Mouse (Mus musculus) small intestine, adult 2 months (tissue): Measurements from ENCODE around the gene Parp9. TPM values are rescaled to one million over a fixed set of nuclear protein-coding genes. Genes with fewer than 3 reads are reported as not detected.
"Not testable (repeated sequence)": the region's sequence is repeated elsewhere in the genome, so short reads cannot be mapped to it uniquely, and the experiment has no call there.

Experiments used
- H3K27ac ChIP-seq: fragments of 200-500 bp; 2 replicates; pipeline ENCODE4 v1.5.1; 2012; ENCODE audit warnings: low read depth, low read length, control low read depth, inconsistent platforms; ENCODE audit not compliant: insufficient read depth
- H3K27me3 ChIP-seq: fragments of 200-500 bp; 2 replicates; pipeline ENCODE4 v1.6.1; 2012; ENCODE audit warnings: mild to moderate bottlenecking, moderate library complexity, low read length, inconsistent platforms; ENCODE audit not compliant: control insufficient read depth, insufficient read depth
- H3K36me3 ChIP-seq: fragments of 200-500 bp; 2 replicates; pipeline ENCODE4 v1.6.1; 2012; ENCODE audit warnings: mild to moderate bottlenecking, low read length, control low read depth, inconsistent platforms; ENCODE audit not compliant: control insufficient read depth, insufficient read depth
- H3K4me1 ChIP-seq: fragments of 200-500 bp; 2 replicates; pipeline ENCODE4 v1.6.1; 2012; ENCODE audit warnings: low read length, inconsistent platforms, mixed read lengths; ENCODE audit not compliant: control insufficient read depth, insufficient read depth, insufficient read length
- H3K4me3 ChIP-seq: fragments of 200-500 bp; 2 replicates; pipeline ENCODE4 v1.5.1; 2012; ENCODE audit warnings: low read depth, mild to moderate bottlenecking, control low read depth, inconsistent platforms, low read length, moderate library complexity
- CTCF ChIP-seq: fragments of 200-500 bp; IDR thresholded peaks from 2 replicates; pipeline ENCODE4 v1.5.1; 2012; ENCODE audit warnings: low read depth, mild to moderate bottlenecking, control low read depth, inconsistent platforms, low read length, moderate library complexity, mixed read lengths; ENCODE audit not compliant: insufficient replicate concordance, insufficient read length; ENCODE audit errors: extremely low read depth
- POLR2A ChIP-seq: fragments of 200-500 bp; IDR thresholded peaks from 2 replicates; pipeline ENCODE4 v1.6.1; 2012; ENCODE audit warnings: low read depth, mild to moderate bottlenecking, control low read depth, inconsistent platforms, low read length, moderate library complexity
- WGBS: fragments of 180-500 bp; shearing (Covaris S2); methylation state at CpG from one replicate; pipeline ENCODE4 v1.1.7; 2018; 5-methylcytosine and 5-hydroxymethylcytosine counted together
- polyA plus RNA-seq: library from polyadenylated mRNA; depleted of rRNA; stranded (reverse); fragments of >200 nt; gene quantifications from 2 replicates; pipeline ENCODE4 v1.2.3, GENCODE M21; 2012; rRNA removed

Gene Parp9
- polyA plus RNA-seq, 1 experiment, result 7.6 TPM

DNA sequence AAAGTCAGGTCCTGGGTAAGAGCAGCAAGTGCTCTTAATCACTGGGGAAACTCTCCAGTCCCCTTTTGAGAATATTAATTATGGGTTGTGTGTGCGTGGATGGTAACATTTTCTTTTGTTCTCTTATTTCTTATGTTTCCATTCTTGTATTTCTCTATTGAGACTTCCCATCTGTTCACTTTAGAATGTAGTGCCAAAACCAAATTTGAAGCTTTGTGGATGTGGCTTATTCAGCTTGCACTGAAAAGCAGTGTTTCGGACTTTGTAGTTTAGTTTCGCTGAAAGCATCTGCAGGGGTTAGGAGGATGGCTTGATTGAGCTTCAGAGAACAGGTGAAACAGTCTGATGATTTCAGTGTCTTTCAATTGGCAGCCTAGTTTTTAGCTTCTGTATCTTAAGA, 55.0 kb downstream of the Parp9 start:
- WGBS, result 90% methylated on average over 3 of the region's 3 CpGs
- no peak for TF ChIP-seq CTCF
- TF ChIP-seq POLR2A, result no peak
- no peaks in the 10 kb centered on the region for H3K36me3 ChIP-seq
- no peak overlapping the region for H3K4me3 ChIP-seq
- no peak overlapping the region for H3K27ac ChIP-seq
- H3K27me3 ChIP-seq, result no peaks in the 10 kb centered on the region
- peaks cover 1% of the 10 kb centered on the region; the same call in 1 of the 2 replicates for H3K4me1 ChIP-seq

DNA sequence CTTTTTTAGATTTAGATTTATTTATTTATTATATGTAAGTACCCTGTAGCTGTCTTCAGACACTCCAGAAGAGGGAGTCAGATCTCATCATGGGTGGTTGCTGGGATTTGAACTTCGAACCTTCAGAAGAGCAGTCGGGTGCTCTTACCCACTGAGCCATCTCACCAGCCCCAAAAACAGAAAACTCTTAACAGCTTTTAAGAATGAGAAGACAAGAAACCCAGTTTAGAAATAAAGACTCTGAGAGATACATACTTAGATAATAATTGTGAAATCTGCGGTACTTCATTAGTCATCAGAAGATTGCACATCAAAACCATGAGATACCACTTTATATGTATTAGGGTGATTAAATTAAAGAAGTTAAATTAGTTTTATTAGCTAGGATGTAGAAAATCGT, 60.6 kb downstream of the Parp9 start:
- not testable (repeated sequence) for H3K27ac ChIP-seq, H3K27me3 ChIP-seq, H3K4me3 ChIP-seq, H3K4me1 ChIP-seq
- WGBS, result 82% methylated on average over 4 of the region's 4 CpGs
- peaks cover 12% of the 10 kb centered on the region for H3K36me3 ChIP-seq

DNA sequence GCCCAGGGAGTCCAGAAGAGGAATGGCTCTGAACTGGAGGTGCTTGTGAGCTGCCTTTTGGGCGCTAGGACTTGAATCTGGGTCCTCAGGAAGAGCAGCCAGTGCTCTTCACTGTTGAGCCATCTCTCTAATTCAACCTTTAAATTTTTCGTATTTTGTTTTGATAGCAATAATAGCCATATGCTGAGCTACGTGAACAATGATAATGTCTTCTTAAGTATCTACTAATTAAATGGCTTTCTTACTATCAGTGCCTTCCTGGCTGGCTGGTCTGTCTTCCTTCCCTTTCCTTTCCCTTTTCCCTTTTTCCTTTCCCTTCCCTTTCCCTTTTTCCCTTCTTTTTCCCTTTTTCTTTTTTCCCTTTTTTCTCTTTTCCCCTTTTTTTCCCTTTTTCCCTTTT, 70.1 kb downstream of the Parp9 start:
- TF ChIP-seq CTCF, result no peak
- no peak for TF ChIP-seq POLR2A
- Histone ChIP-seq H3K27ac (no peak overlapping the region), H3K36me3 (peaks cover 16% of the 10 kb centered on the region), H3K4me1 (no peaks in the 10 kb centered on the region), H3K4me3 (no peak overlapping the region), H3K27me3 (no peaks in the 10 kb centered on the region)
- WGBS, result 96% methylated on average over 3 of the region's 3 CpGs

DNA sequence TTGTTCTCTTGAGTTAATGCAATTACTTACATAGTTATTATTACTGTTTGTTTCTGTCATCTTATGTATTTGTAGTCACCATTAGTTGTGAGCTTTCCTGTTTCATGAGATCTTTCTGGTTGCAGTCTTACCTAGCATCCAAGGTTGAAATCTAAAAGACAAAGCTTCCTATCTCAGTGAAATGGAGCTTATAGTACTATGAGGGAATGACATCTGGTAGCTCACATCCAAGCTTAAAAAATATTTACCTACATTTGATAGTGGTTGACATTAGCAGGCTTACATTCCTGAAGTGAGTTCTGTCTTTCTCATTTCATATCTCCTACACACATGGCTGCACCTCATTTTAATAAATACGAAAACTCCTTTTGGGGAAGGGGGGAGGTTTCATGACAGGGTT, 78.1 kb downstream of the Parp9 start:
- WGBS, result 95% methylated on average over 1 of the region's 1 CpGs
- no peak for TF ChIP-seq CTCF
- no peak for TF ChIP-seq POLR2A
- H3K4me1 ChIP-seq, result no peaks in the 10 kb centered on the region
- H3K4me3 ChIP-seq, result no peak overlapping the region
- H3K27ac ChIP-seq, result no peak overlapping the region
- peaks cover 21% of the 10 kb centered on the region for H3K36me3 ChIP-seq
- H3K27me3 ChIP-seq, result no peaks in the 10 kb centered on the region

Other genes with a start within 250 kb of the Parp9 start
- 27.4 and 52.7 TPM in 2 replicates for gene Dirc2, start 169.1 kb upstream of the Parp9 start, polyA plus RNA-seq
- 1.6 and 4.4 TPM in 2 replicates for gene Hspbap1, start 168.1 kb upstream of the Parp9 start, polyA plus RNA-seq
- gene Parp14, start 66.9 kb upstream of the Parp9 start, polyA plus RNA-seq, result 4.5 and 17.5 TPM in 2 replicates
- gene Dtx3l, start 681 bp downstream of the Parp9 start, polyA plus RNA-seq, result 5.5 and 16.7 TPM in 2 replicates
- gene Kpna1, start 40.3 kb downstream of the Parp9 start, polyA plus RNA-seq, result 1.2 and 2.5 TPM in 2 replicates
- gene Wdr5b, start 102.7 kb downstream of the Parp9 start, polyA plus RNA-seq, result 0.39 and 0.60 TPM in 2 replicates
- gene Fam162a, start 133.1 kb downstream of the Parp9 start, polyA plus RNA-seq, result 13.3 and 18.6 TPM in 2 replicates
- gene Ccdc58, start 133.2 kb downstream of the Parp9 start, polyA plus RNA-seq, result 2.3 and 2.6 TPM in 2 replicates
- gene Csta1, start 192.8 kb downstream of the Parp9 start, polyA plus RNA-seq, result not detected in 2 replicates
- not detected in 2 replicates for gene Stfa2l1, start 218.3 kb downstream of the Parp9 start, polyA plus RNA-seq
- not detected in 2 replicates for gene Gm5483, start 245.7 kb downstream of the Parp9 start, polyA plus RNA-seq